Mouse (Mus musculus): ENCODE data around the gene Otos. TPM values are rescaled to one million over a fixed set of nuclear protein-coding genes. Genes with fewer than 3 reads are reported as not detected.

The Otos gene
- polyA plus RNA-seq, 1 experiment from 2014 or later: not detected

- H3K27me3 ChIP-seq (replicated peaks; ENCODE audit: control insufficient read depth, insufficient read depth, low read length): no peaks in the 10 kb centered on the region
These were observed 40.9 kb downstream of the Otos start for GRCm38 (mm10) chr1:92607711-92608110.

GRCm38 (mm10) chr1:92605482-92605881 is 43.2 kb downstream of the Otos start, which contains the start of gene Olfr1410:
TSS of gene Olfr1410 (plus strand) at chr1:92605782.
- Histone ChIP-seq H3K4me3 (ENCODE audit: low read depth, low read length) (no peak within 1 kb of the TSS), H3K4me2 (ENCODE audit: low read length) (no peak within 1 kb of the TSS), H3K9ac (ENCODE audit: low read length) (no peak within 1 kb of the TSS), H3K9me3 (replicated peaks; ENCODE audit: control insufficient read depth, low read length) (no peaks in the 10 kb centered on the region), H3K27ac (ENCODE audit: low read depth, low read length) (no peak within 1 kb of the TSS), H3K4me1 (ENCODE audit: control insufficient read depth, insufficient read depth, low read length) (no peaks in the 10 kb centered on the region), H3K36me3 (ENCODE audit: control insufficient read depth, insufficient read depth, low read length) (no peaks in the 10 kb centered on the region), H3K27me3 (replicated peaks; ENCODE audit: control insufficient read depth, insufficient read depth, low read length) (no peaks in the 10 kb centered on the region)
- DNase-seq (ENCODE audit: low spot score) (no peak), ATAC-seq (no peak)
- 83% methylated on average over 1 of the region's 1 CpGs for WGBS

More at GRCm38 (mm10) chr1:92607711-92608110, 40.9 kb downstream of the Otos start:
- H3K9me3 ChIP-seq (replicated peaks; ENCODE audit: control insufficient read depth, low read length): no peaks in the 10 kb centered on the region
- H3K4me3 ChIP-seq (ENCODE audit: low read depth, low read length): no peak overlapping the region
- H3K4me1 ChIP-seq (ENCODE audit: control insufficient read depth, insufficient read depth, low read length): no peaks in the 10 kb centered on the region
- H3K9ac ChIP-seq (ENCODE audit: low read length): no peak overlapping the region
- no peak overlapping the region for H3K4me2 ChIP-seq (ENCODE audit: low read length)
- 72% methylated on average over 4 of the region's 4 CpGs for WGBS
- H3K36me3 ChIP-seq (ENCODE audit: control insufficient read depth, insufficient read depth, low read length): no peaks in the 10 kb centered on the region
- H3K27ac ChIP-seq (ENCODE audit: low read depth, low read length): no peak overlapping the region
- no peak for ATAC-seq
- DNase-seq (ENCODE audit: low spot score): no peak

- Histone ChIP-seq H3K27me3 (replicated peaks; ENCODE audit: control insufficient read depth, insufficient read depth, low read length) (no peaks in the 10 kb centered on the region), H3K36me3 (ENCODE audit: control insufficient read depth, insufficient read depth, low read length) (no peaks in the 10 kb centered on the region), H3K4me1 (ENCODE audit: control insufficient read depth, insufficient read depth, low read length) (no peaks in the 10 kb centered on the region), H3K9me3 (replicated peaks; ENCODE audit: control insufficient read depth, low read length) (no peaks in the 10 kb centered on the region), H3K4me3 (ENCODE audit: low read depth, low read length) (no peak overlapping the region), H3K4me2 (ENCODE audit: low read length) (no peak overlapping the region), H3K27ac (ENCODE audit: low read depth, low read length) (no peak overlapping the region), H3K9ac (ENCODE audit: low read length) (no peak overlapping the region)
- 89% methylated on average over 3 of the region's 3 CpGs for WGBS
- no peak for ATAC-seq
- no peak for DNase-seq (ENCODE audit: low spot score)
These were observed 52.6 kb downstream of the Otos start for GRCm38 (mm10) chr1:92596019-92596418.

Other genes starting within 250 kb of the Otos start
- gene Ndufa10, start 175.0 kb downstream of the Otos start, polyA plus RNA-seq (2014; fragmentation: Nextera tagmentation; extraction: Ambion mirVana): 304 and 311 TPM in 2 replicates
- gene Olfr1416, start 163.7 kb downstream of the Otos start, polyA plus RNA-seq (2014; fragmentation: Nextera tagmentation; extraction: Ambion mirVana): not detected in 2 replicates
- not detected in 2 replicates for gene Olfr1415, start 152.7 kb downstream of the Otos start, polyA plus RNA-seq (2014; fragmentation: Nextera tagmentation; extraction: Ambion mirVana)
- not detected in 2 replicates for gene Olfr1414, start 130.2 kb downstream of the Otos start, polyA plus RNA-seq (2014; fragmentation: Nextera tagmentation; extraction: Ambion mirVana)
- not detected in 2 replicates for gene Olfr1413, start 77.5 kb downstream of the Otos start, polyA plus RNA-seq (2014; fragmentation: Nextera tagmentation; extraction: Ambion mirVana)
- not detected in 2 replicates for gene Olfr1412, start 63.1 kb downstream of the Otos start, polyA plus RNA-seq (2014; fragmentation: Nextera tagmentation; extraction: Ambion mirVana)
- gene Olfr1411, start 54.4 kb downstream of the Otos start, polyA plus RNA-seq (2014; fragmentation: Nextera tagmentation; extraction: Ambion mirVana): not detected in 2 replicates
- gene Olfr1410, start 43.1 kb downstream of the Otos start, polyA plus RNA-seq (2014; fragmentation: Nextera tagmentation; extraction: Ambion mirVana): not detected in 2 replicates
- not detected in 2 replicates for gene Olfr12, start 31.1 kb downstream of the Otos start, polyA plus RNA-seq (2014; fragmentation: Nextera tagmentation; extraction: Ambion mirVana)
- gene Cops9, start 6.9 kb downstream of the Otos start, polyA plus RNA-seq (2014; fragmentation: Nextera tagmentation; extraction: Ambion mirVana): 509 and 677 TPM in 2 replicates
- gene Gpc1, start 182.8 kb upstream of the Otos start, polyA plus RNA-seq (2014; fragmentation: Nextera tagmentation; extraction: Ambion mirVana): 58.4 and 66.8 TPM in 2 replicates